Mouse (Mus musculus) induced T-regulatory cell, adult 2 months (primary cell): ENCODE measurements around the gene Rspry1.

Experiments used
- DNase-seq: peaks from one replicate; pipeline ENCODE4 v3.0.0-alpha.2; 2012; ENCODE audit warnings: low read depth

The Rspry1 gene

DNA sequence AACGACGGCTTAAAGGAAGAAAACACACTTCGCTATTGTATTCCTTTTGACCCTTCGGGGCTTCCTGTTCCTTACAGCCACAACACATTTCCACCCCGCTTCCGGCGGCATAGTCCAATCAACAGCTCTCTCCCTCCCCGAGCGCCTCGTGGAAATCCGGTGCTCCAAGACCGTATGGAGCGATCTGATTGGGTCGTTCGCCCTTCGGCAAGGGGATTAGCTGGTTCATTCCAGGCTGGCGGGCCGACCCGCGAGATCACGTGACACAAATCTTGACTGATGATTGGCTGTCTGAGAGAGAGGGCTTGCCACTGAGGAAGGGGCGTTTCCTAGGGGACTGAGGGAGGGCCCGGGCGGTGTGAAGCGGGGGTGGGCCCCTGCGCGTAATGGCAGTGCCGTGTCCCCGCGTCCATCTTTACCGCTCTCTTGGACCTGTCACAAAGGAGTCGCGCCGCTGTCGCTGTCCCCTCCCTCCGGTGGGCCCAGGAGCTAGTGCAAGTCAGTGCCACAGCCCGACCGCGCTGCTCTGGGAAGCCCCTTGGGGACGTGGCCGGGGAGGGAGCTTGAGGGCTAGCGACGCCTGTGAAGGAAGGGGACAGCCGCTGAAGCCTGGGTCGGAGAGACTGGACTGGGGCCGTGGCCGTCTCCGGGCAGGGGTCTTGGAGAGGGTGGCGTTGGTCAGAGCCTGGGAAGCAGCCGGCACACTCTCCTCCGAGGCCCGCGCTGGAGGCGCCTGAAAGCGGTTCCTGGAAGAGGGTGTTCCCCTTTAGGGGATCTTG is at the start of gene Rspry1, which contains the start of gene Fam192a:
TSS of gene Rspry1 (plus strand) at position 331 of the 779 bp plus-strand sequence.
TSS of gene Fam192a (minus strand) at position 391 of the 779 bp plus-strand sequence.
- DNase-seq: peak; percentile 100

DNA sequence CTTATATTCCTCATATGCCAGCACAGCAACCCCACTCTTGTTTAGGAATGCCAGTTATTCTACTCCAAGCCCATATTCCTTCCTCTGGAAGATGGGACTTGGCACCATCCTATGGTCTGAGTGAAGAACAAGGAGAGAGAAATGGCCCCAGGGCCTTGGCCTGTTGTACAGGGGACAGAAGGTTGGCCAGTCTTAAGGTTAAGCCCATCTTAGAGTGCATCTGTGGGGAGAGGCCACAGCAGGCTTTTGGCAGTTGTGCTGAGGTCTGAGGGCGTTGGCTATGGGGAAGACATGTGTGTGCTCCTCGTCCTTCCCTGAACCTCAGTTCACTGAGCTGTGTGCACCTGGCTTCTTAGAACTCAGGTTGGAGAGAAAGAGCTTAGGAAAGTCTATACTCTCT is 49.0 kb upstream of the Rspry1 start:
- DNase-seq: no peak

DNA sequence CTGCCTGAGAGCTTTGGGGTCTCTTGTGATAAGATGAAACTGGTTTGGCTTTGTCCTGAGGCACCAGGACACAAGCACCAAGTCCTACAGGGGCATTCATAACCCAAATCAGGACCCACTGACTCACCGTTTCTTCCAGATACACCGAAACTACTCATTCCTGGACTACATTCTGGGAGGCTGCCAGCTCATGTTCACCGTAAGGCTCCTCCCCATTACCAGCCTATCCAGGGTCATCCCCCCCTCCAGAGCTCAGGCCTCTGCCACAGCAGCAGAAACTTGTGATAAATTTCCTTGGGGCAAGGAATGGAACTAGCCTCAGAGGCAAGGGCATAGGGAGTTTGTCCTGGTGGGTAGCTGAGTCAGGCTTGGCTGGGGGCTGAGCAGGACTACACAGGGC is 44.5 kb upstream of the Rspry1 start:
- no peak for DNase-seq

DNA sequence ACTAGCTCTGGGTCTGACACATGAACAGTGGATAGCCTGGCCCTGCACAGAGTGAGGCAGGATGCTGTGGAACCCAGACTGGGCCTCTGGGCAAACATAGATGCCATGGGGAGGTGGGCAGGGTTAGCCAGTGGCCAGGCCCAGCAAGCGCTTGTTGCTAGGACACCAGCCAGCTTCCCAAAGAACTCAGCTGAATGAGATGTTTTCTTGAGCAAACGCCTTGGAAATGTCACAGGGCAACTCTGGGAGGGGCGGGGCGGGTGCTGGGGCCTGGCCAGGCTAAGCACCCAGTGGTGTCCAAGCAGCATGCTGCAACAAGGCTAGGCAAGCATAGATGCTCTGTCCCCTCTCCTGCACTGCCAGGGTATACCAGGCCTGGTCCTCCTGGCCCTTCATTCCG is 40.5 kb upstream of the Rspry1 start:
- no peak for DNase-seq

DNA sequence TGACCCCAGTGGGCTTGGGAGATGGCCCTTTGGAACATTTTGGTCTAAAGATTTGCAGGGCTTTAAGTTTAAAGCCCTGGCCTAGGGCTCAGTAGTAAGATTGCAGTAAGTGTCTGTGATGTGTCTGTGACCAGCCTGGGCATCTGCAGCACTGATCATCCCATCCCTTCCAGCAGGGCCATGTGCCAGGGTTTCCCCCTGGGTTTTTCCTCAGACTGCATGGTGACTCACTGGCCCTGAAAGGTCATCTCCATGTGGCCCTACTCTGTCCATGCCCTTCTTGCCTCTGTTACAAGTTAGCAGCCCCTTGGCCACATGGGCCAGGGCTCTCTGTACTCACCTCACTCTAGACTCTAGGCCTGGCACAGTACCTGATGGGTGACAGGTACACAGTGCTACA is 37.3 kb upstream of the Rspry1 start:
- no peak for DNase-seq

DNA sequence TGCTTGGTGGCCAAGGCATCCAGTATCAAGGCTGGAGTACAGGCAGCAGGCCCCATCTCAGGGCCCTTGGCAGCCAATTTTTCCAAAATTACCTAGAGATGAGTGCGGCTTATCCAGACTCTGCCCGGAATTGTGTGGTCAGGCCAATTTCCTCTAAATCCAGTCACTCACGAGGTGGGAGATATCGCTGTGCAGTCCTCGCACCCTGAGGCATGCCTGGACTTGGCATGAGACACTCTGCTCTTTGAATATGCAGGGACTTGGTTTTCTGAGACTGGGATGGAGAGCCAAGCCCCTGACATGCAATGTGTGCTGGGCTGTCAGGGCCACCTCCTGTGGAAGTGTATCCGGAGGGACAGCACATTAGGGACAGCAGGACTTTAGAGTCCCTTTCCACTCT is 35.7 kb upstream of the Rspry1 start:
- DNase-seq: no peak

DNA sequence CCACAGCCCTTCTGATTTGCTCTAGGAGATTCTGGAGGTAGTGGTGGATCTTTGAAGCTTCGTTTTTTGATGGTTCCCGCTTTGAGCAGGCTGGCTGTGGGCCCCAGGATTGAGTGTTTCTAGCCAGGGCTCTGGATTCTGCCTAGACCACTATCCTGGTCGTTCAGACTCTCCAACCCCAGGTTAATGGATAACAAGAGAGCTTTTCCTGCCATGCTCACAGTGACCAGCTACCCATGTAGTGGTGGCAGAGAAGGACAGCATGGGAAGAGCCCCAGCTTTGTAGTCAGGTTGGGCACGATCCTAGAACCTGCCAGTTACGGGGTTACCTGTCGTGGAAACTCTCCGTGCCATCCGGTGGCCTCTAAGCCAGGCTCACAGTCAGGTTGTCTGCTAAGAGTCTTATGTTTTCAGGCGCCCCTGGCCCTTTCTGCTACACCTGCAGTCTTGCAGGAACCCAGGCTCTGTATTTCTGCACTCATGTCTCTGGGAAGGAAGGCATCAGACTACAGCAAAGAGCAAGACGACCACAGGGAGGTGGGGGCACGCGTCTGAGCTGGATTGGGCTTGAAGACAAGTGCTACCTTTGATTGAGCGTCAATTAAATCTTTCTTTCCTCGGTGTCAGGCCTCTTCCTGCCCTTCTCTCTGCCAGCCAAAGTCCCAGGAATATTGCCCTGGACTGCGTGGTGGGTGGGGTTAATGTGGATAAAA is 35.1 kb upstream of the Rspry1 start:
- no peak for DNase-seq

DNA sequence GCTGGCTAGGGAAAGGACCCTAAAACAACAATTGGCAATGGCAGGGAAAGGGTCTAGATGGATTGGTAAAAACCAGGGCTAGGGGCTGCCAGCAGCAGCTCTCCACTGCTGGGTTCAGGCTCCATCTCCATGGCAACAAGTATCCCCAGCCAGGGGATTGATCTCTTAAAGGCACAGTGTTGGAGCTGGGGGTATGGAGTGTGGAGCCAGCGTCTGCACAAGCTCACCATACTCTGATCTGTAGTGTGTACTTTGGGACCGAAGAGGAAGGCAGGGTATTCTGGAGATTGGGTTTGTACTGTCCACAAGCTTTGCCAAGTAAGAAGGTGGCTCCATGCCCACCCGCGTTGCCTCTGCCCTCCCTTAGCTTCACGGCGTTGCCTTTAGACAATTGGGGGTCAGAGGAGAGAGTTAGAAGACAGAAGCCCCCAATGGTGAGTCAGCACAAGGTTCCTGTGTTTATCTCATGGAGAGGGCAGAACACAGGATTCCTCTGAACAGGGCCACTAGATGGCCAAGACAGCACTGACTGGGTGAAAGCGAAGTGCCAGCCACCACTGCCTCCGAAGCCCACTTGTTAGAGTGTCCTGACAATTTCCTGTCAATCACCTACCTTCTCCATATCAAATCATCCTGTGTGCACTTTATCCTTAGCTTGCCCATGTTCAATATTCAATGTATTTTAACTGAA is 34.4 kb upstream of the Rspry1 start:
- DNase-seq: no peak

DNA sequence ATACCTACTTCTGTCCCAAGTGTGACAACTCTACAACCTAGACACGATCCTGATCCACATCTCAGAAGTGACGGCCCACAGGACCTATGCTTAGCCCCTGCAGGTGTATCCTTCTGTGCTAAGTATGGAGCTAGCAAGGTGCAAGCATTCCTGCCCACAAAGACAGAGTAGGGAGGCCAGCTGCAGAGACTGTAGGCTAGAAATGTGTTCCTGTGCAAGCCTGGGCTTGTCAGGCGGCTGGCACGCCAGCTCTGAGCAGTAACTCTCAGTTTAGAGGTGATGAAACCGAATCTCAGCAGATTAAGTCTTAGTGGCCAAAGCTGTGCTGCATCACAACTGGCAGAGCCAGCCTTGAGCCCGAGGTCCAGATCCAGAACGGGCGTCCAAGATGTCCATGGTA is 33.6 kb upstream of the Rspry1 start:
- DNase-seq: no peak

DNA sequence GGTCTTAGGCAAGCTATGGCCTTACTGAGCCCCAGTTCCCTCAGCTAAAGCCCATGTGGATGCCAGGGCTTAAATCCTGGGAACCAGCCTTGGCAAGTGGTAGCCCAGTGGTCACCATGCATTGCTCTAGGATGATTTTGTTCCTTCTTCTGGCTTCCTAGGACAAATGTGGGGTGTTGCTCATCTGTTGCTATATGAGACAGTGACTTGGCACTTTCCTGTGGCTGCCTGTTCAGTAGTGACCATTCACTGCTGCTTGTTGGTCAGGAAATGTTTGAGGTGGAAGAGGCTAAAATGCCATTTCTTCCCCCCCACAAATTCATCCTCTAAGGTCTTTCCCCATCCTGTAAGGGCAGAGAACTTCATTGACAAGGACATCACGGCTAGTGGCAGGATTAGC is 32.3 kb upstream of the Rspry1 start:
- no peak for DNase-seq

DNA sequence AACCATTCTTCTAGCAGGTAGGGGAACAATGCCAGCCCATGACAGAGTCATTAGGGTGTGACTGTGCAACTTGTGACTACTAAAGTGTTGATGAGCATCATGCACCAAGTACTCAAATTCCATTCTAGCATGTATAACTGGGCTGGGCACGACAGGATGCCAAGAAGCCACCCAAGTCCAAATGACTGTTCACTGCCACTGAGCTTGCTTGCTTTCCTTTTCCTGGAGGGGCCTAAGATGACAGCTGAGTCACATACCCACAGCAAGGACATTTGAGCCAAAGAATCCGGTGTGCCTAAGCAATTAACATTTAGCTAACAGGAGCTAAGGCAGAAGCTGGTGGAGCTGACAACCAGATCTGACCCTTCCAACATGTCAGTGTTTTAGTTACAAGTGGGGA is 29.8 kb upstream of the Rspry1 start:
- no peak for DNase-seq

DNA sequence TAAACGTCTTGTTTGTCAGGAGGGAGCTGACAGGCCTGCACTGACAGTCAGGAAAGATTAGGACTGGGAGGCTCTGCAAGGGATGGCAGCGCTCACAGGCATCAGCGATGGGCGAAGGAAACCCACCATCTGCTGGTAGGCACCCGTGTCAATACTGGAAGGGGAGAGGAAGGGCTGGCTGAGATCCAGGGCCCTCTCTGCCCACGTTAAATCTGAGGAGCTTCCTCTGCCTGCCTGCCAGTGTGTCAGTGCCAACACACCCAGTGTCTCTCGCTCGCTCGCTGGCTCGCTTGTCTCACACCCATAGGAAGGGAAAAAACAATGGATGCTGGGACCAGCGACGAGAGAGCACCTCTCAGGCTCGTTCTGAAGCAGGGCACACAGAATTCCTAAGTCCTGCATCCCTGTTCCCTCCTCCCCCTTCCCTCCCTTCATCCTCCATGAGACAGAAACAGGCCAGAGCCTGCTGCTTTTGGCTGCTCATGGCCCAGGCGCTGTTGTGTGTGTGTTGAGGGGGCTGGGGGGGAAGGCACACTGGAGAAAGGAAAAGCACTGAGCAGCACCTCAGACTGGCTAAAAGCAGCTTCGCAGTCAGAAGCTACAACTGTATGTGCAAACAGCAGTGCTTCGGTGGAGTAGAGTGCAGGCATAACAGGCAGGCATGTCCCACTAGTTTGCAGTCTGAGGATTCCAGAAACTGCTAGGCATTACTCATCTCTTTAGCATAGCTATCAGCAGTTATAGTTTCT is 27.4 kb upstream of the Rspry1 start:
- no peak for DNase-seq

DNA sequence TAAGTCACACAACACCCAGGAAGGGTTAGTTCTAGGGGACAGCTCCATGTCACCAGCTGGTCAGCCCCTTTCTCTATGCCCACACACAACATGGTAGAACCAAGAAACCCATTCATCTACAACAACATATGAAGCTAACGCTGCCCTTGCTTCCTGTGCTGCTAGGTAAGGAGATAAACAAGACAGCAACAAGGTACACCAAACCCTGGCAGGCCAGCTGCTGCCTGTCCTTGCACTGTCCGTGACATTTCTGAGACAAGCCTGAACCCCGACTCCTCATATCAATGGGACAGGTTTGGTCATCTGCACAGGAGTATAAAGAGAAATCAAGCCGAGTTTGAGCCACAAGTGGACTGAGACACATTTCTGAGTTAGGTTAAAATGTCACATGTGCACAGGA is 26.6 kb upstream of the Rspry1 start:
- DNase-seq: no peak

DNA sequence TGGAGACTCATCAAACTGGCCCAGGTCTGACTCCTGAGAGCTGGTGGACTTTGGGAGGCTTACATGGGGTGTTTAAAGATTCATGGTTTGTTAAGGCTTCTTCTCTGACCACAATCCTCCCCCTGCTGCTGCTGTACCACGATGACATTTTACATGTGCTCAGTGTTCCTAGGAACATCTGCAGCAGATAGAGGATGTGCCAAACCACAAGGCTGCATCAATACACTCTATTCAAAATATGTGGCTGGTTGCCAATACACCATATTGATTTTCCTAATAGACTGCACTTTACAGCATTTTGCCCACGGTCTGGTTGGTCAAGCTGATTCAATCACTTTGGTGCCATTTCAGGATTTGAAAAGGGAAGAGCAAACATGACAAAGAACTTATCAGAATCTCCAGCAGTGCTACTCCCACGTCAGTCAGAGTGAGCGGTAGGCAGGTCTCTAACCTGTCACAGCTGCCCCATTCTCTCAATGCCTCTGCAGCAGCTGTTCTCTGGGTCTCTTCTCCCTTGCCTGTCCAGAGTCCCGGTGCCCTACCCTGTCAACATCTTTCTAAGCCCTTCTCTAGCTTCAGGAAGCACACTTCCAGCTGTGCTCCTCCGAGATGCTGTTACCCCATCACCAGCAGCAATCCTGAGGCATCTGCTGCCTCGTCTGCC is 19.8 kb upstream of the Rspry1 start:
- DNase-seq: no peak

DNA sequence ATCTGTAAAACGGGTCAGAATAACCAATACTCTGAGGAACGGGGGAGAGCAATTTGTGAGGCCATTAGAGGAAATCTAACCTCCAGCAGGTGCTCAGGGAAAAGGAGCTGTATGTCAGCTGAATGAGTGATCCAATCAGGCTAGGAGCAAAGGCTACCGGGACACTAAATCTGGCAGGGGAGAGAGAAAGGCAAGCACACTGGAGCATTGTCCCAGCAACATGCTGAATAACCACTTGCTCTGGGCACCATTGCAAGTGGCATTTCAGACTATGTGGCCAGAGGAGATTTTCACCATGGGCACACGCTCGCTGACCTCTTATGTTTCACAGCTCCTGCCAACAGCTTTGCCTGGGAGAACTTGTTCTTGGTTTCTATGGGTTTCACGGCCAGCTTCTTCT is 19.2 kb upstream of the Rspry1 start:
- DNase-seq: no peak

DNA sequence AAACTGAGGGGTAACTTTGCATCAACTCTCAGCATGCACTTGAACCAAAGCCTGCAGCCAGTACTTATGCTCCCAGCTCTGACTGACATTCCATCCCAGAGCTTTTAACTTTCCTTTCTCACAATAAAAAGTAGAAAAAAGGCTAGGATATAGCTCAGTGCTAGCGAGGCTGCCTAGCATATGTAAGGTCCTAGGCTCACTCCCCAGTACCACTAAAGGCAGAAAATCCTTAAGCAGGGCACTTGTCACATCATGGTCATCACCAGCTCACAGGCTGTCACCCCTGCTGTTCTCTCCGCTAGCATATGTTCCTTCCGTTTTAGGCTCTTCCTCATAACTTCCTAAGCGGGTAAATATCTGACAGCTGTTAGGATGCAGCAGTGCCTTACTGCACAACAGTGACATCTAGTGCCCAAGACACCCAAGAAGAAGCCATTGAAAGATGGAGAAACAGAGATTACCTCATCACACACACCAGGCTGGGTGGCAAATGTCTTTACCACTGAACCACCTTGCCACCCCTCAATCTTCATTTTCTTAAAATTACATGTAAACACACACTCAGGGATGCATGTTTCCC is 17.4 kb upstream of the Rspry1 start:
- peak; percentile 50 for DNase-seq

DNA sequence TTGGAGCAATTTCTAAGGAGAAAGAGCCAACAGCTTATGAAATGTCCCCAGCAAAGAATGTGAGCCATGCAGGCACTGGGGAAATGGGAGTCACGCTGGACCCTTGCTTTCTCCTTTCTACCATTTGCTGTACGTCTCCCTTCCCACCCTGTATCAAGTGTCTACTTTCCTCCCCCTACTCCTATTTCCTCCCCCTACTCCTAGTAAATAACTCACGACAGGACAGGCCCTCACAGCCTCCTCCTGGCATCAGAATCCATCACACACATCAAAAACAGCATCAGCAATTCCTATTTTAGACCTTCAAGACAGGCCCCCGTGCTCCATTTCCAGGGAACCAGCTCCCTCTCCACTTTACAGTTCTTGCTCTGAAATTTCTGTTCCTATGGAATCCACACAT is 10.0 kb upstream of the Rspry1 start:
- DNase-seq: no peak

DNA sequence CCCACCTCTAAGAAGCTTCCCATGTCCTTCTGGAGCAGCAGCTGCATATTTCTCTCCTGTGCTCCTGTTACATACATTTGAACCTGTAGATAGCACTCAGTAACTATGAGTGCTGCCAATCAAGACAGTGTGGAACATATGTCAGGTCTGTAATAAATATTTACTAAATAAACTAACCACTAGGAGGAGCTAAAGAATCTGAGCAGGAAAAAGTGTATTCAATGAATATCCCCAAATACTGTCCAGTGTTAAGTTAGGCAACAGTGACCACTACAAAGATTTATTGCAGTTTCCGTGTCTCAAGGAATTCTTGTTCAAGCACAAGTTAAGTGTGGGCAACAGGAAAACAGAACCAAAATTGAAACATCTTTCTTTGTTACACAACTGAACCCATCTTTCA is 7.5 kb upstream of the Rspry1 start:
- DNase-seq: peak; percentile 53

DNA sequence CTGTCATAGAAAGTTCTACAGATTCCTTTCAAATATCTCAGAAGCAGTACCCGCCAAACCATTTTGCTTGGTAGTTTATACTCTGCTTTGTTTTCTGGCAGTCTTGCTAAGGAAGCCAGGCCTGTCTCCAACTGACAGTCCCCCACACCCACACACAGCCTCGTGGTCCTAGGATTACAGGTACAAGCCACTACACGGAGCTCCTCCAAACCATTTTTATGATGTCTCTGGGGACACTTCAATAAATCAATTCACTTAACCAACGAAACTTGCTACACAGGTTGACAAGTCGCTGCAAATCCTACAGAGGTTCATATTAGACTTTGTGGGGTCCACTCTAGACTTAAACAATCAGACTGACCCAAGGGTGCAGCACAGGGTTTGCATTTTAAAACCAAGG is 1.3 kb upstream of the Rspry1 start:
- DNase-seq: peak; percentile 37

DNA sequence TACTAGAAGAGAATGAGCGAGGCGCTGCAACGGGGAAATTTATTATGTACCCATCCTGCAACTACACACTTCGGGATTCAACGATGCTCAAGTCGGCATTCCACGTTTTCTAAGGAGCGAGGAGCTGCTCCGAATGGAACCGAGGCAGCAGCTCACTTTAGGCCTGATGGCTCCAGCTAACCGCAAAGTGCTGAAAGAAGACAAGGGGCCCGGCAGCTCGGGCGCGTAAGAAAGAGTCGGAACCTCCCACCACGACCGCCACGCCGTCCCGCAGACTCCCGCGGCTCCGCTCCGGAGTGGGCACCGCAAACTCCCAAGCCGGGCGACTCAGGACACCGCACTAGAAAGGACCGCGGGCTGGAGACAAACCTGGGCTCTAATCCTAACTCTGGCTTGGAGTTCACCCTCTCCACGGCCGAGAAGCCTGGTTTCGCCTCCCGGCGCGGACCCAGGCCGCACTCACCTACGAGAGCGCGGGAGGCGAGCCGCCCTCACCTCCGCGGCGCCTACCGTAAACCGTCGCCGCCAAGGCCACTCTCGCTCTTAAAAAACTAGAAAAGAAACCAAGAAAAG is 617 bp upstream of the Rspry1 start:
- no peak for DNase-seq
